ENCODE assay signal across 9 mouse cellular contexts in genomic region chr2:151941269-151941668, GRCm38 (mm10). TPM values are rescaled to one million over a fixed set of nuclear protein-coding genes. Genes with fewer than 3 reads are reported as not detected.
A peak's percentile ranks its signal among the peaks of the same experiment; 100 is the strongest.
DNase-seq lines count a peak whose midpoint lies in the region; ATAC-seq and TF ChIP-seq lines count a peak whose summit lies in the region.
"Had no signal": no experiment of that assay in that cellular context is flagged by ENCODE, and none has a peak within 500 bp of the region (broad histone marks: within the 10 kb centered on the region; RNA-seq: fewer than 3 reads in every experiment).

No protein-coding gene starts in this region.

- H3K4me2 ChIP-seq in heart, embryonic 12.5 days, result no peak overlapping the region
- H3K4me2 ChIP-seq in liver, postnatal 0 days (ENCODE audit: low read depth, low read length), result no peak overlapping the region

- no peak overlapping the region for H3K27ac ChIP-seq in heart, embryonic 12.5 days (ENCODE audit: poor library complexity, severe bottlenecking)
- H3K27ac ChIP-seq in liver, postnatal 0 days (ENCODE audit: low read depth), result no peak overlapping the region

- no peak overlapping the region for H3K9ac ChIP-seq in heart, embryonic 12.5 days
- H3K9ac ChIP-seq in liver, postnatal 0 days (replicated peaks), result no peak overlapping the region

- peak; percentile 92 for DNase-seq in heart, adult 11 months
- peak; percentile 31 for DNase-seq in brain, embryonic 14.5 days (ENCODE audit: low read depth)
- peak; percentile 51 for DNase-seq in liver, postnatal 0 days
- DNase-seq in ovary, postnatal 14 days (ENCODE audit: low spot score), result no peak
- no peak for DNase-seq in left cerebral cortex, postnatal 25 days (ENCODE audit: low spot score in 2 of 2)

- peak; percentile 50; the same call in 1 of the 2 replicates for TF ChIP-seq CTCF in brain, embryonic 14.5 days (IDR thresholded peaks at IDR 0.05; ENCODE audit: borderline replicate concordance, extremely low read depth, insufficient read depth, insufficient read length)
- TF ChIP-seq CTCF in liver, postnatal 0 days (IDR thresholded peaks at IDR 0.05; ENCODE audit: low read depth), result peak; percentile 80

- WGBS in heart, embryonic 12.5 days, result 19% methylated on average over 2 of the region's 2 CpGs
- 31% methylated on average over 2 of the region's 2 CpGs for whole genome bisulfite sequencing in liver, postnatal 0 days (ENCODE audit: insufficient replicate concordance)

- H3K4me1 ChIP-seq in heart, embryonic 12.5 days (replicated peaks), result no peaks in the 10 kb centered on the region
- H3K4me1 ChIP-seq in liver, postnatal 0 days (ENCODE audit: insufficient read depth), result no peaks in the 10 kb centered on the region

- intact Hi-C loops in left cerebral cortex, postnatal 25 days (cut with DNase I), result no loop called here

- TF ChIP-seq POLR2A in brain, embryonic 14.5 days (IDR thresholded peaks at IDR 0.05; ENCODE audit: borderline replicate concordance, extremely low read depth, insufficient read depth, insufficient read length, poor library complexity, severe bottlenecking), result no peak

- H3K4me3 ChIP-seq in heart, embryonic 12.5 days, result no peak overlapping the region
- H3K4me3 ChIP-seq in liver, postnatal 0 days (ENCODE audit: low read depth, low read length), result no peak overlapping the region
- H3K4me3 ChIP-seq: myocyte had no signal

- no peak for ATAC-seq in heart, embryonic 12.5 days (ENCODE audit: insufficient number of reproducible peaks, low FRiP score)
- peak; percentile 70 for ATAC-seq in CD4-positive, CD25-positive, alpha-beta regulatory T cell, adult 4 months
- ATAC-seq in liver, postnatal 0 days, result peak; percentile 70
- no peak for ATAC-seq in erythroblast, adult 5-6 weeks (replicated peaks; ENCODE audit: low FRiP score, poor library complexity, severe bottlenecking)

- no peak for TF ChIP-seq EP300 in liver, postnatal 0 days (IDR thresholded peaks at IDR 0.05; ENCODE audit: low read depth)

- peaks cover 38% of the 10 kb centered on the region for H3K27me3 ChIP-seq in heart, embryonic 12.5 days (replicated peaks)
- no peaks in the 10 kb centered on the region for H3K27me3 ChIP-seq in liver, postnatal 0 days (ENCODE audit: insufficient read depth, low read length)

- H3K36me3 ChIP-seq in heart, embryonic 12.5 days, result no peaks in the 10 kb centered on the region
- no peaks in the 10 kb centered on the region for H3K36me3 ChIP-seq in liver, postnatal 0 days (replicated peaks; ENCODE audit: insufficient read depth, low read length)

- H3K9me3 ChIP-seq in heart, embryonic 12.5 days (replicated peaks), result no peaks in the 10 kb centered on the region
- H3K9me3 ChIP-seq in liver, postnatal 0 days (ENCODE audit: low read length), result no peaks in the 10 kb centered on the region

RNA-seq across cellular contexts. Expression of gene Angpt4, which starts 30.3 kb away (rescaled TPM):
- 0.13 and 0.20 TPM in 2 replicates for polyA plus RNA-seq in heart, embryonic 12.5 days (2016; fragmentation: Nextera tagmentation; extraction: Ambion mirVana)
- not detected for polyA plus RNA-seq in CD4-positive, CD25-positive, alpha-beta regulatory T cell, adult 4 months (2017; shearing (Covaris generic))
- polyA plus RNA-seq in brain, embryonic 14.5 days (2012; rRNA removed), result 0.06 and 0.12 TPM in 2 replicates
- polyA plus RNA-seq in liver, postnatal 0 days (2015; fragmentation: Nextera tagmentation; extraction: Ambion mirVana), result 0.14 and 0.26 TPM in 2 replicates
- total RNA-seq in left cerebral cortex, postnatal 25 days (2021), result under 1 TPM; 0.14 to 0.37 TPM
- total RNA-seq in erythroblast, adult 5-6 weeks (2015; ENCODE audit: low replicate concordance), result not detected in 2 replicates
- not detected in 2 replicates for total RNA-seq in erythroblast, adult 5-6 weeks (2017; ENCODE audit: low replicate concordance)

RNA-seq across cellular contexts. Expression of gene Fam110a, which starts 38.8 kb away (rescaled TPM):
- 10.3 and 10.9 TPM in 2 replicates for polyA plus RNA-seq in heart, embryonic 12.5 days (2016; fragmentation: Nextera tagmentation; extraction: Ambion mirVana)
- polyA plus RNA-seq in CD4-positive, CD25-positive, alpha-beta regulatory T cell, adult 4 months (2017; shearing (Covaris generic)), result 10 to 100 TPM; 16.2 to 31.3 TPM
- polyA plus RNA-seq in brain, embryonic 14.5 days (2012; rRNA removed), result 40.1 and 41.2 TPM in 2 replicates
- 6.3 and 7.3 TPM in 2 replicates for polyA plus RNA-seq in liver, postnatal 0 days (2015; fragmentation: Nextera tagmentation; extraction: Ambion mirVana)
- 1 to 10 TPM; 6.6 to 8.4 TPM for total RNA-seq in left cerebral cortex, postnatal 25 days (2021)
- total RNA-seq in erythroblast, adult 5-6 weeks (2015; ENCODE audit: low replicate concordance), result 2.1 and 3.1 TPM in 2 replicates
- total RNA-seq in erythroblast, adult 5-6 weeks (2017; ENCODE audit: low replicate concordance), result 0.70 and 5.7 TPM in 2 replicates

RNA-seq across cellular contexts. Expression of gene Slc52a3, which starts 55.0 kb away (rescaled TPM):
- polyA plus RNA-seq in heart, embryonic 12.5 days (2016; fragmentation: Nextera tagmentation; extraction: Ambion mirVana), result 0.34 and 0.45 TPM in 2 replicates
- polyA plus RNA-seq in CD4-positive, CD25-positive, alpha-beta regulatory T cell, adult 4 months (2017; shearing (Covaris generic)), result 10 to 100 TPM in 1 of 2 experiments, 1 to 10 TPM in 1; 8.6 to 16.0 TPM
- polyA plus RNA-seq in brain, embryonic 14.5 days (2012; rRNA removed), result 0.95 and 1.4 TPM in 2 replicates
- 0.43 and 0.53 TPM in 2 replicates for polyA plus RNA-seq in liver, postnatal 0 days (2015; fragmentation: Nextera tagmentation; extraction: Ambion mirVana)
- total RNA-seq in left cerebral cortex, postnatal 25 days (2021), result 1 to 10 TPM; 4.0 to 4.1 TPM
- not detected in 2 replicates for total RNA-seq in erythroblast, adult 5-6 weeks (2015; ENCODE audit: low replicate concordance)
- not detected in 2 replicates for total RNA-seq in erythroblast, adult 5-6 weeks (2017; ENCODE audit: low replicate concordance)

Comparison
In these comparisons a context has a peak if more than half of its experiments do, and no peak if none do; other contexts are left out.
1. DNase-seq: peak in heart, adult 11 months (single experiment), brain, embryonic 14.5 days (single experiment) and liver, postnatal 0 days (single experiment); none in ovary, postnatal 14 days (single experiment) and left cerebral cortex, postnatal 25 days (0 of 2).
2. ATAC-seq: peak in CD4-positive, CD25-positive, alpha-beta regulatory T cell, adult 4 months (single experiment) and liver, postnatal 0 days (single experiment); none in heart, embryonic 12.5 days (single experiment) and erythroblast, adult 5-6 weeks (single experiment).